Mouse (Mus musculus): ENCODE results near the gene Prpf3.
"Not testable (repeated sequence)": the region's sequence is repeated elsewhere in the genome, so short reads cannot be mapped to it uniquely, and the experiment has no call there.

The Prpf3 gene

GRCm38 (mm10) chr3:95820046-95821010, 35.4 kb downstream of the Prpf3 start:
- DNase-seq (ENCODE audit: low read depth, low spot score): no peak

- DNase-seq (ENCODE audit: low read depth, low spot score): peak; percentile 100
These were observed 36.2 kb downstream of the Prpf3 start for GRCm38 (mm10) chr3:95819351-95819985.

- DNase-seq (ENCODE audit: low read depth, low spot score): peak; percentile 62
These were observed 37.0 kb downstream of the Prpf3 start, which contains the start of gene Rprd2 for GRCm38 (mm10) chr3:95818571-95819288. Rprd2 (minus strand) TSS chr3:95818863.

GRCm38 (mm10) chr3:95818026-95818511, 37.6 kb downstream of the Prpf3 start:
- DNase-seq (ENCODE audit: low read depth, low spot score): peak; percentile 65

GRCm38 (mm10) chr3:95816681-95817080, 39.0 kb downstream of the Prpf3 start:
- no peak for DNase-seq (ENCODE audit: low read depth, low spot score)

GRCm38 (mm10) chr3:95808384-95808783, 47.3 kb downstream of the Prpf3 start:
- no peak for DNase-seq (ENCODE audit: low read depth, low spot score)

- DNase-seq (ENCODE audit: low read depth, low spot score): not testable (repeated sequence)
These were observed 48.1 kb downstream of the Prpf3 start for GRCm38 (mm10) chr3:95807630-95808029.

- DNase-seq (ENCODE audit: low read depth, low spot score): no peak
These were observed 49.0 kb downstream of the Prpf3 start for GRCm38 (mm10) chr3:95806677-95807076.

GRCm38 (mm10) chr3:95803851-95804250, 51.8 kb downstream of the Prpf3 start:
- DNase-seq (ENCODE audit: low read depth, low spot score): no peak

- no peak for DNase-seq (ENCODE audit: low read depth, low spot score)
These were observed 56.9 kb downstream of the Prpf3 start for GRCm38 (mm10) chr3:95798756-95799155.

GRCm38 (mm10) chr3:95794299-95794698, 61.4 kb downstream of the Prpf3 start:
- no peak for DNase-seq (ENCODE audit: low read depth, low spot score)

- DNase-seq (ENCODE audit: low read depth, low spot score): no peak
These were observed 62.0 kb downstream of the Prpf3 start for GRCm38 (mm10) chr3:95793662-95794061.

GRCm38 (mm10) chr3:95785501-95785900, 70.2 kb downstream of the Prpf3 start:
- DNase-seq (ENCODE audit: low read depth, low spot score): no peak
